Mouse (Mus musculus) C2C12 (cell line): ENCODE data around the gene Psmb3. TPM values are rescaled to one million over a fixed set of nuclear protein-coding genes. Genes with fewer than 3 reads are reported as not detected.
A peak's percentile ranks its signal among the peaks of the same experiment; 100 is the strongest.

Experiments used
- H3K27me3 ChIP-seq: one replicate; pipeline ENCODE4 v1.6.1; 2011; ENCODE audit not compliant: control insufficient read depth, insufficient read depth, insufficient read length
- H3K36me3 ChIP-seq: one replicate; pipeline ENCODE4 v1.6.1; 2011; ENCODE audit not compliant: control insufficient read depth, insufficient read depth
- H3K4me3 ChIP-seq: one replicate; pipeline ENCODE4 v1.5.1; 2011; ENCODE audit warnings: mild to moderate bottlenecking, control low read depth; ENCODE audit not compliant: poor library complexity, insufficient read depth, severe bottlenecking
- H3K79me2 ChIP-seq: one replicate; pipeline ENCODE4 v1.6.1; 2011; ENCODE audit not compliant: control insufficient read depth, insufficient read depth
- H3K79me3 ChIP-seq: one replicate; pipeline ENCODE4 v1.6.1; 2011; ENCODE audit warnings: low read depth, control low read depth
- H3ac ChIP-seq: one replicate; pipeline ENCODE3; 2011; ENCODE audit warnings: low read depth; ENCODE audit not compliant: control insufficient read depth, insufficient read length
- CEBPB ChIP-seq: IDR thresholded peaks from one replicate; pipeline ENCODE4 v1.6.1; 2011; ENCODE audit warnings: low read depth, mild to moderate bottlenecking, control low read depth, moderate library complexity
- CTCF ChIP-seq: IDR thresholded peaks from one replicate; pipeline ENCODE4 v1.5.1; 2011; ENCODE audit not compliant: control insufficient read depth, insufficient read depth, insufficient read length
- FOSL1 ChIP-seq: IDR thresholded peaks from one replicate; pipeline ENCODE4 v1.8.0; 2011; ENCODE audit warnings: mild to moderate bottlenecking, low read length; ENCODE audit not compliant: poor library complexity, insufficient read depth, severe bottlenecking
- MAX ChIP-seq: IDR thresholded peaks from one replicate; pipeline ENCODE4 v1.6.1; 2011; ENCODE audit warnings: mild to moderate bottlenecking, control low read depth
- MYOD1 ChIP-seq: IDR thresholded peaks from one replicate; pipeline ENCODE4 v1.6.1; 2011; ENCODE audit warnings: low read depth; ENCODE audit not compliant: control insufficient read depth, insufficient read length
- MYOG ChIP-seq: IDR thresholded peaks from one replicate; pipeline ENCODE4 v1.6.1; 2011; ENCODE audit not compliant: control insufficient read depth, insufficient read length; ENCODE audit errors: extremely low read depth
- USF1 ChIP-seq: IDR thresholded peaks from one replicate; pipeline ENCODE4 v1.6.1; 2011; ENCODE audit warnings: low read depth, mild to moderate bottlenecking, control low read depth, moderate library complexity
- polyA plus RNA-seq: library from polyadenylated mRNA; unstranded; fragments of >200 nt; fragmentation: generic; extraction: Trizol; gene quantifications from one replicate; pipeline ENCODE4 v1.2.1, GENCODE M21; 2012; ENCODE audit warnings: missing spikeins

Gene Psmb3
- polyA plus RNA-seq, 1 experiment = 690 TPM

DNA sequence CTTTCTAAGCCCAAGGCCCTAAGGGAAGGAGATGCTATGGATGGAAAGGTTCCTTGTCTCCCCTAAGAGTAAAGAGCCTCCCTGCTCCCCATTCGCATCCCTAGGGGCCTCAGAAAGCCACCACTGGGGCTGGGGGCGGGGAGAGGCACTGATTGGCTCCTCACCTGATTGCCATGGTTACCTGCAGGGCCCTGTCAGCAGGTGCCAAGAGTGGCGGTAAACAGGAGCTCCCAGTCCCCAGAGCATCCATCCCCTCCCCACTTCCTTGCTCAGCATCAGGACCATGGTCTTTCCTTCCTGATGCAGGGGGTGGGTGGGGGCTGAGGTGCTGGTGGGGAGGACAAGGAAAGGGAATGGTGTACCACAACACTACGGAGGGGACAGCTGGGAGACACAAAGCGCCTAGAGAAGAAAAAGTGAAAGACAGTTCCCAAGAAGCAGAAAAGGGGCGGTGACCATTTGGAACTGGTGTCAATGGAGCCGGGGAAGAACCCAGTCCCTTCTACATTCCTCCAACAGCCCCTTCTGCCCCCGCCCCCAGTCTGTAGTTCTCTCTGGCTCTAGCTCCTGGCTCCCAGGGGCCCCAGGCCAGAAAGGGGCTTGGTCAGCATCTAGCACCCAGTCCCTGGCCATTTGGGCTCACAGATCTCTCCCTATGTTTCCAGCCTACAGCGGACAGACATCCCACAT is 7.3 kb upstream of the Psmb3 start:
- Histone ChIP-seq H3K4me3 (no peak overlapping the region), H3K79me3 (peaks cover 55% of the 10 kb centered on the region), H3ac (no peak overlapping the region), H3K27me3 (no peaks in the 10 kb centered on the region), H3K36me3 (peaks cover 23% of the 10 kb centered on the region), H3K79me2 (peaks cover 73% of the 10 kb centered on the region)
- TF ChIP-seq CEBPB = no peak
- no peak for TF ChIP-seq USF1
- TF ChIP-seq MAX = no peak
- TF ChIP-seq FOSL1 = no peak
- TF ChIP-seq MYOG = no peak
- no peak for TF ChIP-seq CTCF
- no peak for TF ChIP-seq MYOD1

DNA sequence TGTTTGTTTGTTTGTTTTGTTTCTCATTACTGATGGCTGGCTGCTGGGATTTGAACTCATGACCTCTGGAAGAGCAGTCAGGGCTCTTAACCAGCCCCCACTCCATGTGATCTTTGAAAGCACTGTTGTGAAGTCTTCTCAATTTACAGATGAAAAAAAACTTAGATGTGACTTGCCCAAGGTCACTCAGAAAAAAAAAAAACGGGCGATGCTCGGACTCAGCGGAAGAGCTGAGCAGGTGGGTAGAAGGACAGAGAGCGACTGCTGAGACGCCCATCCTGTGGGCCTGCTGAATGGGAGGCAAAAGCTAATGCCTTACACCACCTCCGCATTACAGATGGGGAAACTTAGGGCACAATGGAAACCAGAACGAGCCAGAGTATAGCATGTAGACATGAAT is 6.5 kb upstream of the Psmb3 start:
- Histone ChIP-seq H3K4me3 (no peak overlapping the region), H3K79me2 (peaks cover 73% of the 10 kb centered on the region), H3K27me3 (no peaks in the 10 kb centered on the region), H3ac (no peak overlapping the region), H3K79me3 (peaks cover 55% of the 10 kb centered on the region), H3K36me3 (peaks cover 15% of the 10 kb centered on the region)
- TF ChIP-seq USF1 (no peak), CEBPB (no peak), MAX (no peak), CTCF (no peak), MYOD1 (no peak), FOSL1 (no peak), MYOG (no peak)

DNA sequence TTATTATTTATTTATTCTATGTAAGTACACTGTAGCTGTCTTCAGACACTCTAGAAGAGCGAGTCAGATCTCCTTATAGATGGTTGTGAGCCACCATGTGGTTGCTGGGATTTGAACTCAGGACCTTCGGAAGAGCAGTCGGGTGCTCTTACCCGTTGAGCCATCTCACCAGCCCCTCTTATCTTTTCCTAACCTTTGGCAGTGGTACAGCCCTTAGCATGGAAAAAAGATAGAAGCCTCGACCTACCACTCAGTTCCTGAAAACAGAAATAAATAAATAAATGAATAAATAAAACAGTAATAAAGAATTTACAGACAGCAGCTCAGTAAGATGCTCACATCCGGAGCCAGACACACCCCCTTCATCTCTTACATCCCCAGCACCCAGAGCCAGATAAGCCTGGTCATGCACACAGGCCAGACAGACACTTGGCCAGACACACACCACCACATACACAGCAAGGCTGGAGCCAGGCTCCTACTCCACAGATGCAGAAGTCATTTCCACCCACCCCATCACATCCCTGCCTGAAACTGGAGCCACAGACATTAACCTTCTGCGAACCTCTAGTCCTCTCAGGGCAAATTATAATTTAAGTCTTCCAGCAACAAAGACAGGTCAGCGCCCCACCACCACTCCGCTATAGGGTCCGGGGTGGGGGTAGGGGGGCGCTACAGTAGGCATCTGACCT is 5.9 kb upstream of the Psmb3 start:
- TF ChIP-seq MYOG (no peak), CTCF (no peak), MAX (no peak), MYOD1 (no peak), CEBPB (no peak), FOSL1 (no peak), USF1 (no peak)
- H3K79me2 ChIP-seq = peaks cover 70% of the 10 kb centered on the region

DNA sequence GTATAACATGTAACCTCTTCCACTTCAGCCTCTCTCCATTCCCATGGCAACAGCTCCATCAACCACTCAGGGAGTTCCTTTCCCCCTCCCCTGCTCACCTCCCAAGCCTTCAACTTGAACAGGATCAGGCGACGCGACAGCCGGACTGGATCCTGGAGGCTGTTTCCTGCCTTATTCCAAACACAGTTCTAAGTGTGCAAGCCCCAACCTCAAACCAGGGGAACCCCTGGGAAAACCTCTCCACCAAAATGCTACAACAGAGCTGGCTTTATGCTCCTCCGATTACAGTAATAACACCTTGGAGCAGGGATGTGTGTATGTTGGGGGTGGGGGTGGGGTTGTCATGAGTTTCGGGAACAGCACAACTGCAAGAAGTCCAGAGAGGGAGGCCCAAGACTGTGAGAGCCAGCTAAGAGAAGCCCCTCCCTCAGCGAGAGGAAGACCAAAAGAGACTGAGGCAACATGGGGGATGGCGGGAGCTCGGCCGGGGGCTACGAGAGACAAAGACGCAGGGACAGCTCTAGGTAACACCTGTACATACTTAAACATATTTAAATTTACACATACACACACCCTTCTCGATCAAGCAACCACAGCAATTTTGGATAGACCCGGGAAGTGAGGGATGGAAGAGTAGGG is 5.2 kb upstream of the Psmb3 start:
- TF ChIP-seq MYOG (no peak), MAX (no peak), CTCF (no peak), MYOD1 (no peak), FOSL1 (no peak), USF1 (no peak), CEBPB (no peak)
- Histone ChIP-seq H3K4me3 (peak overlapping the region; percentile 89), H3K27me3 (no peaks in the 10 kb centered on the region), H3K79me3 (peaks cover 52% of the 10 kb centered on the region), H3K36me3 (peaks cover 3% of the 10 kb centered on the region), H3K79me2 (peaks cover 63% of the 10 kb centered on the region), H3ac (peak overlapping the region; percentile 91)

More for the DNA sequence above, 5.9 kb upstream of the Psmb3 start:
- no peak overlapping the region for H3ac ChIP-seq
- no peak overlapping the region for H3K4me3 ChIP-seq
- H3K27me3 ChIP-seq = no peaks in the 10 kb centered on the region
- peaks cover 55% of the 10 kb centered on the region for H3K79me3 ChIP-seq
- H3K36me3 ChIP-seq = peaks cover 9% of the 10 kb centered on the region

DNA sequence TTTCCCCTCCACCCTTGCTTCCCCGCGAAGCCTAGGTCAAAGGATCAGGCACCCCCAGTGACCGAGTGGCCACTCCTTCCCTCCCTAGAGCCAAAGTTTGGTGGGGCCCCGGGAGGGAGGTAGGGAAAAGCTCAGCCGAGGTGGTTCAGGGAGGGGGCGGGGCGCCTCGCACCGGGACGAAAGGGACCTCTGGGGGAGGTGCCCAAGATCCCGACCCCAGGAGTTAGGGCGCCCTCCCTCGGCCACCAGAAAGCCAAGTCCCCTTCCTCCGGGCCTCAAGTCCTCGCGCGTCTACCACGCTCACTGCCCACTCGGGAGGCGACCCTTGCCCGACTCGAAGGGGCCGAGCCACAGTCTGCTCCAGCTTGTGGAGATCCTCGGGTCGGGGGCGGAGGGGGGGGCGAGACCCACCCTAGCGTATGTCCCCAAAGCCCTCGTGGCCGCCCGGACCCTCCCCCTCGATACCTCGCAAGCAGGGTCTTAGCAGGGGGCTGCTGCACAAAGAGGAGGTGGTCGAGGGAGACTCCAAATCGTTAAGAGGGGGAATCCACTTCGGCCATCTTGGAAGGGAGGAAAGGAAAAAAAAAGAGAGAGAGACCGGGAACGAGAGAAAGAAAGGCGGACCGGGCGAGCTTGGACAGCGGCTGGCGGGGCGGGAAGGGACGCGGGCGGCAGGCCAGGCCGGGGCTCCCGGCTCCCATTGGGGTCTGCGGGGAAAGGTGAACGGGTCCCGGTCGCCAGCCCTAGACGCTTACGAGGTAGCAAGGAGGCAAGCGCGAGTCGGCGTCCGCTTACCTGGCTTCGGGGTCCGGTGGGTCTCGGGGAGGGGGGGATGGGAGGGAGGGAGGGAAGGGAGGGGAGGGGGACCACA is 4.2 kb upstream of the Psmb3 start:
- Histone ChIP-seq H3K27me3 (no peaks in the 10 kb centered on the region), H3ac (peak overlapping the region; percentile 91)

More for the DNA sequence above, 4.2 kb upstream of the Psmb3 start:
- H3K79me2 ChIP-seq = peaks cover 62% of the 10 kb centered on the region
- peak overlapping the region; percentile 89 for H3K4me3 ChIP-seq
- peak; percentile 72 for TF ChIP-seq CTCF
- no peak for TF ChIP-seq FOSL1
- peaks cover 54% of the 10 kb centered on the region for H3K79me3 ChIP-seq
- H3K36me3 ChIP-seq = peaks cover under 1% of the 10 kb centered on the region
